Mouse (Mus musculus): ENCODE data around the gene Cadm3. TPM values are rescaled to one million over a fixed set of nuclear protein-coding genes. Genes with fewer than 3 reads are reported as not detected.

Gene Cadm3
- polyA plus RNA-seq, 1 experiment from 2014 or later, result 42.4 TPM

DNA sequence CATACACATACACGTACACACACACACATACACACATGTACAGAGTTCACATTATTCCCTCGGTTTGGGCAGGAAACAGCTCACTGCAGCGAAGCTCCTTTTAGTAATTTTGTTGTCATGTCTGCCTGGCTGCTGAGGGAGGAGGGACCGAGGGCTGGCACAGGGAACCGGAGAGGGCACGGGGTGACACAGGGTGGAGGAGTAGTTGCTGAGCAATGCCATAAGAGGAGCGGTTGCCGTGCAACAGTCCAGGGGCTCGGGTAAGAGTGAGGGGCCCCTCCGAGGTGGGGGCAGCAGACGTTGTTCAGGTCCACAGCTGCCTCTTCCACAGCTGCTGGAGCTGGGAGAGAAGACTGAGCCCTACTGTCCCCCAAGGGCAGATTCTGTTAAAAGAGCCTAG, 31.6 kb downstream of the Cadm3 start:
- 66% methylated on average over 11 of the region's 11 CpGs for WGBS

GRCm38 (mm10) chr1:173333312-173334253, 33.9 kb downstream of the Cadm3 start, which contains the start of gene Ackr1:
Ackr1 (minus strand) TSS chr1:173333750.
- DNase-seq (ENCODE audit: low spot score) (no peak), ATAC-seq (ENCODE audit: insufficient read depth, low FRiP score, low TSS enrichment) (no peak)
- Histone ChIP-seq H3K4me2 (ENCODE audit: low read depth) (no peak within 1 kb of the TSS), H3K4me3 (ENCODE audit: low read depth, low read length) (no peak within 1 kb of the TSS), H3K9ac (ENCODE audit: low read length) (no peak within 1 kb of the TSS), H3K27me3 (ENCODE audit: control insufficient read depth, insufficient read depth, low read length) (no peaks in the 10 kb centered on the region), H3K36me3 (ENCODE audit: control insufficient read depth, insufficient read depth, low read length) (no peaks in the 10 kb centered on the region), H3K4me1 (ENCODE audit: control insufficient read depth, insufficient read depth, low read length) (0 out of 2 replicates have a peak, but pooled peaks cover 2% of the 10 kb centered on the region), H3K9me3 (ENCODE audit: control insufficient read depth, low read length) (no peaks in the 10 kb centered on the region), H3K27ac (ENCODE audit: low read depth, low read length) (no peak within 1 kb of the TSS)
- 77% methylated on average over 9 of the region's 9 CpGs for WGBS

More for the DNA sequence above, 31.6 kb downstream of the Cadm3 start:
- Histone ChIP-seq H3K4me1 (ENCODE audit: control insufficient read depth, insufficient read depth, low read length) (0 out of 2 replicates have a peak, but pooled peaks cover 2% of the 10 kb centered on the region), H3K4me2 (ENCODE audit: low read depth) (no peak overlapping the region), H3K36me3 (ENCODE audit: control insufficient read depth, insufficient read depth, low read length) (no peaks in the 10 kb centered on the region), H3K4me3 (ENCODE audit: low read depth, low read length) (no peak overlapping the region), H3K9me3 (ENCODE audit: control insufficient read depth, low read length) (no peaks in the 10 kb centered on the region), H3K27ac (ENCODE audit: low read depth, low read length) (0 out of 2 replicates have a peak overlapping the region, but pooled peaks have one; percentile 14), H3K9ac (ENCODE audit: low read length) (no peak overlapping the region), H3K27me3 (ENCODE audit: control insufficient read depth, insufficient read depth, low read length) (no peaks in the 10 kb centered on the region)
- ATAC-seq (ENCODE audit: insufficient read depth, low FRiP score, low TSS enrichment) (peak; percentile 10; the same call in 1 of the 2 replicates), DNase-seq (ENCODE audit: low spot score) (no peak)

DNA sequence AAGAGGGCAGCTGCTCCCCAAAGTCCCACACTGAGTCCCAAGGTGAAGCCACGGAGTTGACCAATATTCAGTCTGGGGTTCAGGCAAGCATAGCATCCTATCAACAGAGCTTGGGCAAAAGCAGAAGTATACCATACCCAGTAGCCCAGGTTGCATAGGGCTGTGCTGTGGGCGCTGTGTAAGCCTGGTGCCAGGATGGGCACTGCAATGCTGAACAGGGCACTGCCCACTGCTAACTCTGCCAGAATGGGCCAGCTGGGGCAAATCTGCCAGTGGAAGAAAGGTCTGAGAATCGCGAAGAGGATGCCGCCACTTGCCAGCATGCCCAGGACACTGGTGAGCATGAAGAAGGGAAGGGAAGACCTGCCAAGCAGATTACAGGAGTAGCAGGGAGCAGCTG, 35.1 kb downstream of the Cadm3 start:
- DNase-seq (ENCODE audit: low spot score) (no peak), ATAC-seq (ENCODE audit: insufficient read depth, low FRiP score, low TSS enrichment) (no peak)
- Histone ChIP-seq H3K9ac (ENCODE audit: low read length) (no peak overlapping the region), H3K9me3 (ENCODE audit: control insufficient read depth, low read length) (no peaks in the 10 kb centered on the region), H3K27ac (ENCODE audit: low read depth, low read length) (no peak overlapping the region), H3K27me3 (ENCODE audit: control insufficient read depth, insufficient read depth, low read length) (no peaks in the 10 kb centered on the region), H3K4me2 (ENCODE audit: low read depth) (no peak overlapping the region), H3K4me1 (ENCODE audit: control insufficient read depth, insufficient read depth, low read length) (0 out of 2 replicates have a peak, but pooled peaks cover 2% of the 10 kb centered on the region), H3K36me3 (ENCODE audit: control insufficient read depth, insufficient read depth, low read length) (no peaks in the 10 kb centered on the region), H3K4me3 (ENCODE audit: low read depth, low read length) (no peak overlapping the region)
- 90% methylated on average over 5 of the region's 5 CpGs for WGBS

DNA sequence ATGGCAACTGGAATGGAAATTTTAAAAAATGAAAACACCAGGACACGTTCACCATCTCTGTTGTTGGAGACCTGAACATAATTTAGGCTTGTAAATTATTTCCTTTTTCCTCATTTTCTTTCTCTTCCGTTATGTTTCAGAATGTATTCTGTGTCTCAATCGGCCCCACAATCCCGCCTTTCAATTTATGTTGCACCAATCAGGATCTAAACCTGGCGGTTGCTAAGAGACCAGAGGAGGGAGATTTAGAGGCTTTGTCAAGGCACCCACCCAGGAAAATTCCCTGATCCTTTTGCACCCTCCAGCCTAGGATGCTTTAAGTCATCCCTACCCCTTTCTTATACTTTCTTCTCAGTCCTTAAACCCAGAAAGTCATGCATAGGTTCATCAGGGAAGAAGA, 37.8 kb downstream of the Cadm3 start:
- no peak overlapping the region for H3K4me2 ChIP-seq (ENCODE audit: low read depth)
- ATAC-seq (ENCODE audit: insufficient read depth, low FRiP score, low TSS enrichment), result no peak
- WGBS, result 76% methylated on average over 5 of the region's 5 CpGs

DNA sequence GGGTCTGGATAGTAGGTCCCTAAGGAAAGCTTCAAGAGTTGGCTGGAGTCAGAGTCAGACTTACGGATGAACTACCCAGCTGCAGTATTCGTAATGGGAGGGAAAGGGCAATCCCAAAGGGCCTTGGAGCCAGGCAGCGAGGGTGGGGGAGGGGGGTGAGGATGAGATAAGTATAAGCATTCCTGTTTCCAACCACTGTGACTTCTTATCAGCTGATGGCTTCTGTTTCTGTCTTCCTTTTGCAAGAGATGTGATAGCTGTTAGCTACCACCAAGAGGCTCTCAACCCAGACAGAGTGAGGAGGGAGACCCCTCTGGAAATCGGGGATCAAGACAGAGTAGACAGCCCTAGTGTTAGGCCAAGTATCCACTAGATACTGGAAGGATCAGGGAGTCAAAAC, 38.3 kb downstream of the Cadm3 start:
- H3K4me3 ChIP-seq (ENCODE audit: low read depth, low read length), result no peak overlapping the region
- H3K27ac ChIP-seq (ENCODE audit: low read depth, low read length), result no peak overlapping the region
- no peaks in the 10 kb centered on the region for H3K36me3 ChIP-seq (ENCODE audit: control insufficient read depth, insufficient read depth, low read length)
- no peaks in the 10 kb centered on the region for H3K9me3 ChIP-seq (ENCODE audit: control insufficient read depth, low read length)
- no peak overlapping the region for H3K4me2 ChIP-seq (ENCODE audit: low read depth)
- H3K9ac ChIP-seq (ENCODE audit: low read length), result no peak overlapping the region
- H3K27me3 ChIP-seq (ENCODE audit: control insufficient read depth, insufficient read depth, low read length), result no peaks in the 10 kb centered on the region
- no peaks in the 10 kb centered on the region for H3K4me1 ChIP-seq (ENCODE audit: control insufficient read depth, insufficient read depth, low read length)
- no peak for DNase-seq (ENCODE audit: low spot score)
- ATAC-seq (ENCODE audit: insufficient read depth, low FRiP score, low TSS enrichment), result no peak
- 65% methylated on average over 4 of the region's 4 CpGs for WGBS

More for the DNA sequence above, 37.8 kb downstream of the Cadm3 start:
- Histone ChIP-seq H3K36me3 (ENCODE audit: control insufficient read depth, insufficient read depth, low read length) (no peaks in the 10 kb centered on the region), H3K27me3 (ENCODE audit: control insufficient read depth, insufficient read depth, low read length) (no peaks in the 10 kb centered on the region), H3K9me3 (ENCODE audit: control insufficient read depth, low read length) (no peaks in the 10 kb centered on the region), H3K4me3 (ENCODE audit: low read depth, low read length) (no peak overlapping the region), H3K27ac (ENCODE audit: low read depth, low read length) (no peak overlapping the region), H3K4me1 (ENCODE audit: control insufficient read depth, insufficient read depth, low read length) (no peaks in the 10 kb centered on the region), H3K9ac (ENCODE audit: low read length) (no peak overlapping the region)
- DNase-seq (ENCODE audit: low spot score), result no peak

DNA sequence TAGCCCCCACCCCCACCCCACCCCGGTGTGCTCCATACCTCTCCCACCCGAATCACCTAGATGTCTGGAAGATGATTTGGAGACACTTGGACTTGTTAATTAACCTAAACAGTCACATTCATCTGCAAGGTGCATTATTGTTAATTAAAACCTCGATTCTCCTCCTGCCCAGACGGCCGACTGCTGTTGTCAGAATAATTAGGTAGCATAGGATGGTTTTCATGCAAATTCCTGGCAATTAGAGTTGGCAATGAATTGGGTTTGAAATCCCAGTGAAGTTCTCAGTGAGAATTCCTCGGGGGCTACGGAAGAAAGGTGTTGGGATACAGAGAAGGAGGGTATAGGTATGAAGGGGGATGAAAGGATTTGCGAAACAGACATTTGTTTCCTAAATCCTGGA, 39.0 kb downstream of the Cadm3 start:
- H3K36me3 ChIP-seq (ENCODE audit: control insufficient read depth, insufficient read depth, low read length), result no peaks in the 10 kb centered on the region
- no peak overlapping the region for H3K27ac ChIP-seq (ENCODE audit: low read depth, low read length)
- no peak for DNase-seq (ENCODE audit: low spot score)
- ATAC-seq (ENCODE audit: insufficient read depth, low FRiP score, low TSS enrichment), result no peak
- H3K9ac ChIP-seq (ENCODE audit: low read length), result no peak overlapping the region
- no peaks in the 10 kb centered on the region for H3K4me1 ChIP-seq (ENCODE audit: control insufficient read depth, insufficient read depth, low read length)
- no peak overlapping the region for H3K4me3 ChIP-seq (ENCODE audit: low read depth, low read length)
- no peak overlapping the region for H3K4me2 ChIP-seq (ENCODE audit: low read depth)
- H3K27me3 ChIP-seq (ENCODE audit: control insufficient read depth, insufficient read depth, low read length), result no peaks in the 10 kb centered on the region
- H3K9me3 ChIP-seq (ENCODE audit: control insufficient read depth, low read length), result no peaks in the 10 kb centered on the region
- 62% methylated on average over 8 of the region's 8 CpGs for WGBS

DNA sequence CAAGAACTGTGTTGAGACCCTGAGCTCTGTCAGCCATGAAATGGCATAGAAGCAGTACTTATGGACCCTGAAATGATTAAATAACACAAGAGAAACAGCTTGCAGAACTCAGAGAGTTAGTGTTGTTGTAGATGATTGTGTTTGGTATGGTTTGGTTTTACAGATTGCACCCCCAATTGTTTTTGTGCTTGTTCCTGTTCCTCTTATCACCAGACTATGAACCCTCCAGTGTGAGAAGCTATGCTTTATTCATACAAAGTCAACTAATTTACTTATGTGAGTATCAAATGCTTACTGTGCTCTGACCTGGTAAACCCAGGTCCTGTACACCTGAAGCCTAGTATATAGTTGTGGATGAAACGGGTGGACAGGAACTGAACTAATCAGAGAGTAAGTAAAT, 40.9 kb downstream of the Cadm3 start:
- no peak overlapping the region for H3K4me3 ChIP-seq (ENCODE audit: low read depth, low read length)
- no peak overlapping the region for H3K27ac ChIP-seq (ENCODE audit: low read depth, low read length)
- no peaks in the 10 kb centered on the region for H3K9me3 ChIP-seq (ENCODE audit: control insufficient read depth, low read length)
- no peak for DNase-seq (ENCODE audit: low spot score)
- ATAC-seq (ENCODE audit: insufficient read depth, low FRiP score, low TSS enrichment), result no peak
- no peaks in the 10 kb centered on the region for H3K4me1 ChIP-seq (ENCODE audit: control insufficient read depth, insufficient read depth, low read length)
- no peak overlapping the region for H3K9ac ChIP-seq (ENCODE audit: low read length)
- H3K4me2 ChIP-seq (ENCODE audit: low read depth), result no peak overlapping the region
- no peaks in the 10 kb centered on the region for H3K27me3 ChIP-seq (ENCODE audit: control insufficient read depth, insufficient read depth, low read length)
- no peaks in the 10 kb centered on the region for H3K36me3 ChIP-seq (ENCODE audit: control insufficient read depth, insufficient read depth, low read length)
- 81% methylated on average over 1 of the region's 1 CpGs for WGBS

- H3K27ac ChIP-seq (ENCODE audit: low read depth, low read length), result no peak overlapping the region
- H3K4me1 ChIP-seq (ENCODE audit: control insufficient read depth, insufficient read depth, low read length), result no peaks in the 10 kb centered on the region
- H3K27me3 ChIP-seq (ENCODE audit: control insufficient read depth, insufficient read depth, low read length), result no peaks in the 10 kb centered on the region
- DNase-seq (ENCODE audit: low spot score) (no peak), ATAC-seq (ENCODE audit: insufficient read depth, low FRiP score, low TSS enrichment) (no peak)
- no peak overlapping the region for H3K4me2 ChIP-seq (ENCODE audit: low read depth)
- no peak overlapping the region for H3K9ac ChIP-seq (ENCODE audit: low read length)
- no peaks in the 10 kb centered on the region for H3K36me3 ChIP-seq (ENCODE audit: control insufficient read depth, insufficient read depth, low read length)
- H3K9me3 ChIP-seq (ENCODE audit: control insufficient read depth, low read length), result no peaks in the 10 kb centered on the region
- H3K4me3 ChIP-seq (ENCODE audit: low read depth, low read length), result no peak overlapping the region
- WGBS, result 94% methylated on average over 1 of the region's 1 CpGs
Observed at GRCm38 (mm10) chr1:173325395-173325794, 42.1 kb downstream of the Cadm3 start.

GRCm38 (mm10) chr1:173324961-173325360, 42.5 kb downstream of the Cadm3 start:
- no peak overlapping the region for H3K4me3 ChIP-seq (ENCODE audit: low read depth, low read length)
- no peak overlapping the region for H3K9ac ChIP-seq (ENCODE audit: low read length)
- no peaks in the 10 kb centered on the region for H3K36me3 ChIP-seq (ENCODE audit: control insufficient read depth, insufficient read depth, low read length)
- no peaks in the 10 kb centered on the region for H3K27me3 ChIP-seq (ENCODE audit: control insufficient read depth, insufficient read depth, low read length)
- WGBS, result 72% methylated on average over 4 of the region's 4 CpGs
- no peak overlapping the region for H3K27ac ChIP-seq (ENCODE audit: low read depth, low read length)
- H3K9me3 ChIP-seq (ENCODE audit: control insufficient read depth, low read length), result no peaks in the 10 kb centered on the region
- ATAC-seq (ENCODE audit: insufficient read depth, low FRiP score, low TSS enrichment) (no peak), DNase-seq (ENCODE audit: low spot score) (no peak)
- no peak overlapping the region for H3K4me2 ChIP-seq (ENCODE audit: low read depth)
- no peaks in the 10 kb centered on the region for H3K4me1 ChIP-seq (ENCODE audit: control insufficient read depth, insufficient read depth, low read length)

Data from neural tube, embryonic 11.5 days (tissue).